Mouse (Mus musculus): ENCODE results near the gene Gm156. TPM values are rescaled to one million over a fixed set of nuclear protein-coding genes. Genes with fewer than 3 reads are reported as not detected.
"Not testable (repeated sequence)": the region's sequence is repeated elsewhere in the genome, so short reads cannot be mapped to it uniquely, and the experiment has no call there.

The Gm156 gene
- polyA plus RNA-seq (2015; fragmentation: Nextera tagmentation; extraction: Ambion mirVana): not detected in 2 replicates

DNA sequence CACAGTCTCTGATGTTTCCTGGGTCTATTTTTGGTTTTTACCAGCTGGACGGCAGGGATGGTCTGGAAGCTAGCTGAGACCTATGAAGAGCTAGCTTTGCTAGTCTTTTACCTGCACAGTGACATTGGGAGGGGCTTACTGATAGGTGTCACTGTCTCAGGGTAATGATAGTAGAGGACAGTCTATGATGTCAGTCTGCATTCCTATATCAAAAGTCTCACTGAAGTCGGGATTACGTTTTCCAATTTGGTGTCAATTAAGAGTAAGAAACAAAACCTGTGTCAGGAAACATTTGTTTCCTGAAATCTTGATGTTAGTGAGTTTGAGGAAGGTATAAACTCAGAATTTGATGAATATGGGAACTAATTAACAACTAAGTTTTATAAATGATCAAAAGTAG is at the start of gene Gm156:
Gm156 (minus strand) TSS at position 101 of the 400 bp plus-strand sequence.
- H3K4me3 ChIP-seq (ENCODE audit: low read depth, low read length); H3K9me3 ChIP-seq (ENCODE audit: control insufficient read depth); H3K4me2 ChIP-seq (replicated peaks; ENCODE audit: low read depth); H3K36me3 ChIP-seq (ENCODE audit: control insufficient read depth, insufficient read depth); H3K9ac ChIP-seq (ENCODE audit: low read depth, low read length); H3K4me1 ChIP-seq (replicated peaks; ENCODE audit: control insufficient read depth, insufficient read depth, low read length); H3K27ac ChIP-seq (ENCODE audit: low read depth, low read length); H3K27me3 ChIP-seq (replicated peaks; ENCODE audit: control insufficient read depth, insufficient read depth, low read length); ATAC-seq: not testable (repeated sequence)
- 86% methylated on average over 3 of the region's 3 CpGs for WGBS

DNA sequence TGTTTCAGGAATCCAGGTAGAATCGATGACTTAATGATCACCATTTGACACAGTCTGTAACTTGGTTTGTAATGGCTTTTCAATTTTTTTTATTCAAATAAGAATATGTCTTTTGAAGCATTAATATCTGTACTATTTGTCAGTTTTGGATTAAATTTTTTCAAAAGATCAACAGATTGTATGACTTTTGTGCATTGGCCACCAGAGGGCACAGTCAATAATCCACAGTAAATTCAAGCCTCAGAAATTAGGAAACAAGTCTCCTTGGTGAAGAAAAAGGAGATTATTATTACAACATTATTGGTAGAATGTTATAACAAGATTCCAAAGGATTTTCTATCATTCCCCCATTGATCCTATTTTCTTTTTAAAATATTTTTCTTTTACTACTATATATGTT is 41.5 kb upstream of the Gm156 start:
- Histone ChIP-seq H3K9me3 (ENCODE audit: control insufficient read depth) (0 out of 2 replicates have a peak, but pooled peaks cover 2% of the 10 kb centered on the region), H3K27me3 (replicated peaks; ENCODE audit: control insufficient read depth, insufficient read depth, low read length) (no peaks in the 10 kb centered on the region), H3K27ac (ENCODE audit: low read depth, low read length) (no peak overlapping the region), H3K4me3 (ENCODE audit: low read depth, low read length) (no peak overlapping the region), H3K4me2 (replicated peaks; ENCODE audit: low read depth) (no peak overlapping the region), H3K36me3 (ENCODE audit: control insufficient read depth, insufficient read depth) (no peaks in the 10 kb centered on the region), H3K4me1 (replicated peaks; ENCODE audit: control insufficient read depth, insufficient read depth, low read length) (no peaks in the 10 kb centered on the region), H3K9ac (ENCODE audit: low read depth, low read length) (no peak overlapping the region)
- WGBS: 79% methylated on average over 1 of the region's 1 CpGs
- ATAC-seq: no peak
- TF ChIP-seq CTCF (IDR thresholded peaks at IDR 0.05; ENCODE audit: low read depth): peak; percentile 9; the same call in 1 of the 2 replicates

DNA sequence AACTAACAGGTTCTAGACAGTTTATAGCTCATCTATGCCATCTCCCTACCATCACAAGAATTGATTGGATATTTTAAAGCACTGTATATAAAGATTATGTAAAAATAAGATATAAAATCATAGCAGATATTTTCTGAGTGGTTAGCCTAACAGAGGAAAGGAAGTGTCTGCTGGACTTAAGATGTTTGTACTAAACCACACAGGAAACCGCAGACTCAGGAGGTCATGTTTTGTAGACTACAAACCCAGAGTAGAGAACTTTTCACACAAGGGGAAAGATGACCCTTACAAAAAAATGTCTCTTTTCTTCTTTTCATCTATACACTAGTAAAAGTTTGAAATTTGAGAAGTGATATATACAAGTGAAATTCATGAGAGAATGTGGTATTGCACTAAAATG is 39.9 kb upstream of the Gm156 start:
- Histone ChIP-seq H3K4me3 (ENCODE audit: low read depth, low read length) (no peak overlapping the region), H3K4me2 (replicated peaks; ENCODE audit: low read depth) (no peak overlapping the region), H3K36me3 (ENCODE audit: control insufficient read depth, insufficient read depth) (no peaks in the 10 kb centered on the region), H3K9ac (ENCODE audit: low read depth, low read length) (no peak overlapping the region), H3K4me1 (replicated peaks; ENCODE audit: control insufficient read depth, insufficient read depth, low read length) (no peaks in the 10 kb centered on the region), H3K27ac (ENCODE audit: low read depth, low read length) (no peak overlapping the region), H3K27me3 (replicated peaks; ENCODE audit: control insufficient read depth, insufficient read depth, low read length) (no peaks in the 10 kb centered on the region), H3K9me3 (ENCODE audit: control insufficient read depth) (0 out of 2 replicates have a peak, but pooled peaks cover 2% of the 10 kb centered on the region)
- no peak for ATAC-seq
- 74% methylated on average over 1 of the region's 1 CpGs for WGBS
- no peak for TF ChIP-seq CTCF (IDR thresholded peaks at IDR 0.05; ENCODE audit: low read depth)

DNA sequence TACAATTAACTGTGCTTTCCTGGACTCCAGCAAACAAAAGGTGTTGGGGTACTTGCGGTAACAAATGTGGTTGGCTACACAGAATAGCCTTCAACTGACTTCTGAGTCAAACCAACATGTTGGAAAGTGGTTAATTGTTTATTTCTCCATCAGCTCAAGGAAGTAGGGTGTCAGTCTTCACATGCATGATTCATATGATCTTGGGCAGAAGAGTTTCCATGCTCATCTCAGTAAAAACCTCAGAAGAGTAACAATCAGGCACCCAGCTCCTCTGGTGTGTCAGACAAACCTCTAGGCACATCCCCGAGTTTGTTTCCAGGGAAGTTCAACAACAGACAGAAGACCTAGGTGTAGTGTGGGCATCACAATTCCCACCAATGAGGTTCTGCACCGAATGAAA is 33.7 kb upstream of the Gm156 start:
- Histone ChIP-seq H3K27me3 (replicated peaks; ENCODE audit: control insufficient read depth, insufficient read depth, low read length) (no peaks in the 10 kb centered on the region), H3K4me1 (replicated peaks; ENCODE audit: control insufficient read depth, insufficient read depth, low read length) (no peaks in the 10 kb centered on the region), H3K9me3 (ENCODE audit: control insufficient read depth) (no peaks in the 10 kb centered on the region), H3K9ac (ENCODE audit: low read depth, low read length) (no peak overlapping the region), H3K4me3 (ENCODE audit: low read depth, low read length) (no peak overlapping the region), H3K36me3 (ENCODE audit: control insufficient read depth, insufficient read depth) (no peaks in the 10 kb centered on the region), H3K27ac (ENCODE audit: low read depth, low read length) (no peak overlapping the region), H3K4me2 (replicated peaks; ENCODE audit: low read depth) (no peak overlapping the region)
- TF ChIP-seq CTCF (IDR thresholded peaks at IDR 0.05; ENCODE audit: low read depth): no peak
- 62% methylated on average over 3 of the region's 3 CpGs for WGBS
- no peak for ATAC-seq

DNA sequence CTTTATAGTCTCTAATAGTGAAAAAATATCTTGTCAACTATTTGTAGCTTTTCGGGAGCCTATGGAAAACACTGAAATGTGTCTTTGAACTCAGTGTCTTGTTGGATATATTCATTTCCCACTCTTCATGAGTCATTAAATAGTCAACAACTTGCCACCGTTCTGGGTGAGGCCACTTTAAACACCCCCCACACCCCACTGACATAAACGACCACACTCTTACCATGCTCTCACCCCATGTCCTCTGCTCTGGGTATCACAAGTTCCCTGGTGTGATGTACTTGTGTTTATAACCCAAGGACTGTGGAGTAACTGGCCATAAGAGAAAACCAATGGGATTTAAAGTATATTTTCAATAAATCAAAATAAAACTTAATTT is 36.4 kb downstream of the Gm156 start:
- H3K27ac ChIP-seq (ENCODE audit: low read depth, low read length): no peak overlapping the region
- no peak for ATAC-seq
- H3K4me1 ChIP-seq (replicated peaks; ENCODE audit: control insufficient read depth, insufficient read depth, low read length): no peaks in the 10 kb centered on the region
- no peaks in the 10 kb centered on the region for H3K9me3 ChIP-seq (ENCODE audit: control insufficient read depth)
- no peaks in the 10 kb centered on the region for H3K27me3 ChIP-seq (replicated peaks; ENCODE audit: control insufficient read depth, insufficient read depth, low read length)
- H3K4me2 ChIP-seq (replicated peaks; ENCODE audit: low read depth): no peak overlapping the region
- 76% methylated on average over 3 of the region's 3 CpGs for WGBS
- TF ChIP-seq CTCF (IDR thresholded peaks at IDR 0.05; ENCODE audit: low read depth): no peak
- H3K9ac ChIP-seq (ENCODE audit: low read depth, low read length): no peak overlapping the region
- no peak overlapping the region for H3K4me3 ChIP-seq (ENCODE audit: low read depth, low read length)
- H3K36me3 ChIP-seq (ENCODE audit: control insufficient read depth, insufficient read depth): no peaks in the 10 kb centered on the region

DNA sequence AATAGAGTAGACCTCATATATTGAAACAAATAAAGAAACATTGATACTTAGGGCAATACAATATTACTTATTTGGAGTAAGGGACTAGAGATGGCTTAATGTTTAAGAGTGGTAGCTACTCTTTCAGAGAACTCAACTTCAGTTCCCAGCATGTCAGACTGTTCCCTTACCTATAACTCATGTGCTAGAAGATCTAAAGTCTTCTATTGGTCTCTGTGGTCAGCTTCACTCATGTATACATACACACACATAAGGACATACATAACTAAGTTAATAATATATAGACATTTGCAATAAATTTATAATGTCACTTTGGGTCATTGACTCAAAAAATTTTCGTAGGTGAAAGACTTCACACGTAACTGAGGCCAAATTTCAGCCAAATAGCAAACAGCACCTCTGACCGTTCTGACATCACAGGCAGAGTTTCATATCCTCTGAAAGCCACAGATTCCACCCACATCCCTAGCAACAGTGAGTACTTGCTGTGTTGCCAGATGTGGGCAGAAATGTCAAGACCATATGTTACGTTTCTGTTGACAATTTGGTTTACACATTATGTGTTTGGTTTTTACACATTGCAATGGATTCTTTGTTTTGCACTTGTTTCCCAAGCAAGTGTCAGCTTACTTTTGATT is 36.9 kb downstream of the Gm156 start:
- TF ChIP-seq CTCF (IDR thresholded peaks at IDR 0.05; ENCODE audit: low read depth): no peak
- H3K4me2 ChIP-seq (replicated peaks; ENCODE audit: low read depth): no peak overlapping the region
- no peaks in the 10 kb centered on the region for H3K27me3 ChIP-seq (replicated peaks; ENCODE audit: control insufficient read depth, insufficient read depth, low read length)
- no peaks in the 10 kb centered on the region for H3K9me3 ChIP-seq (ENCODE audit: control insufficient read depth)
- no peaks in the 10 kb centered on the region for H3K36me3 ChIP-seq (ENCODE audit: control insufficient read depth, insufficient read depth)
- ATAC-seq: no peak
- no peaks in the 10 kb centered on the region for H3K4me1 ChIP-seq (replicated peaks; ENCODE audit: control insufficient read depth, insufficient read depth, low read length)
- H3K27ac ChIP-seq (ENCODE audit: low read depth, low read length): no peak overlapping the region
- H3K4me3 ChIP-seq (ENCODE audit: low read depth, low read length): no peak overlapping the region
- 77% methylated on average over 4 of the region's 4 CpGs for WGBS
- no peak overlapping the region for H3K9ac ChIP-seq (ENCODE audit: low read depth, low read length)

DNA sequence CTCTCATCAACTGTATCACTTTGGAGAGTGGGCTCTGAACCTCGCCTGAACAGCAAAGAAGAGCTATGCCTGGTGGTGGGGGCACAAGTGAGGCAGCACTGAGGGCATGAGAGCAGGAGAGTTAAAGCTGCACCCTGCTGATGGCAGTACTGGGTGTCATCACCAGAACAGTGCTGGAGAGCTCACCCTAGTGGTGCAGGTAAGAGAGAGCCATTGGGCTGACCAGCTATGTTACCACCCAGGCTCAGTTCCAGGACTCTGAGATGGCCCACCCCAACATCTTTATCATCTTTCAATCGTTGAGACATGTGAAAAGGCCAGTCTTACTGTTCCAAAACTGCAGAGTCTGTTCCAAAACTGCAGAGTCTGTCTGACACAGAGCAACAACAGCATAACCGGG is 37.9 kb downstream of the Gm156 start:
- Histone ChIP-seq H3K27me3 (replicated peaks; ENCODE audit: control insufficient read depth, insufficient read depth, low read length) (no peaks in the 10 kb centered on the region), H3K36me3 (ENCODE audit: control insufficient read depth, insufficient read depth) (no peaks in the 10 kb centered on the region), H3K9me3 (ENCODE audit: control insufficient read depth) (no peaks in the 10 kb centered on the region), H3K9ac (ENCODE audit: low read depth, low read length) (no peak overlapping the region), H3K27ac (ENCODE audit: low read depth, low read length) (no peak overlapping the region), H3K4me3 (ENCODE audit: low read depth, low read length) (no peak overlapping the region), H3K4me1 (replicated peaks; ENCODE audit: control insufficient read depth, insufficient read depth, low read length) (no peaks in the 10 kb centered on the region), H3K4me2 (replicated peaks; ENCODE audit: low read depth) (no peak overlapping the region)
- no peak for ATAC-seq
- no peak for TF ChIP-seq CTCF (IDR thresholded peaks at IDR 0.05; ENCODE audit: low read depth)
- WGBS: 53% methylated on average over 3 of the region's 3 CpGs
